Mouse (Mus musculus) activated CD4-positive, CD25-positive, alpha-beta regulatory T cell (primary cell): Measurements from ENCODE around the gene A730015C16Rik. TPM values are rescaled to one million over a fixed set of nuclear protein-coding genes. Genes with fewer than 3 reads are reported as not detected.

Experiments used
- polyA plus RNA-seq, 2 experiments: library from polyadenylated mRNA; unstranded; fragments of 100-300 nt; shearing (Covaris generic); gene quantifications; one replicate each; pipeline ENCODE4 v1.2.1; 2017

Gene A730015C16Rik
- under 1 TPM; 0.43 to 0.49 TPM for polyA plus RNA-seq

DNA sequence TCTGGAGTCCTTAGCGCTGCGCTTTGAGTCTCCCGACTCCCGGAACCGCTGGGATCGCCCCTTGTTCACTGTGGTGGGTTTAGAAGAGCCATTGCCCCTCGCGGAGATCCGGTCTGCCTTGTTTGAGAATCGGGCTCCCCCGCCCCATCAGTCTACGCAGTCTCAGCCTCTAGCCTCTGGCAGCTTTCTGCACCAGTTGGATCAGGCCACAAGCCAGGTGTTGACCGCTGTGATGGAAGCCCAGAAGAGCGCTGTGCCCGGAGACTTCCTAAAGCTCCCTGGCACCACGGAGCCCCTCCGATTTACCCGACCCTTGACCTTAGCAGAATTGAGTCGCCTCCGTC lies at the start of gene A730015C16Rik:
Gene A730015C16Rik (minus strand): TSS at position 115 of the 344 bp plus-strand sequence.

DNA sequence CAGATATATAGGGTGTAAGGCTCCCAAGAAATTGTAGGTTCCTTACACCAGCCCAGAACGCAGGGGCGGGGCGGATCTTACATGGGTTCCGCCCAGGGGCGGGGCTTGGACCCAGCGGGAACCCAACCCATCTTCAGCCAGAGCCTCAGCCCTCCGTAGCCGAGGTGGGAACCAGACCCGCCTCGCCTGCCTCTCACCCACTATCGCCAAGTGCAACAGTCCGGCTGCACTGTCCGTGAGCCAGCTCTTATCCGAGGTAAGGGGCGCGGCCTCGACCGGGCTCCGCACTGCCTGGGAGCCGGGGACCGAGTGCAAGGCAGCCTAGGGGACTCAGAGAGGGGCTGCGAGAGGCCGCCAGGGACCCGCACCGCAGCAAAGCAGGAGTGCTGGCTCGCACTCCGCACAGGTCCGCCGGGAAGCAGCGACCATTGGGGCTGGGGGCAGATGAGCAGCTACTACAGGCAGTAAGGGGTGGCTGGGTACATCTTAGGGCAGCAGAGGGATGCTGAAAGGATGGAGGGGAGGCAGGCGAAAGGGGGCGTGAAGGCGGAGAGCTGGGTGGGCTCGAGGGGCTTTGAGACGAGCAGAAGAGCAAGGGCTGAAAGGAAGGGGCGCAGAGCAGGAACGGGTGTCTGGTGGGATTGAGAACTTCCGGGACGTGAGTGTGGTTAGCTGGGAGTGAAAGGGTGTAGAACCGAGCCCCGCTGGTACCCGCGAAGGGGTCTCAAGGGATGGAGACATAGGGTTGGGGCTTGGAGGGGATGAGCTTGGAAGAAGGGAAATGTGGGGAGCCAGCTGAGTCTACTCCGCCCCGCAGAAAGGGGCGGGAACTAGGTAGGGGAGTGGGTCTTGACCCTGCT lies 30.8 kb upstream of the A730015C16Rik start, which contains the start of gene Rab3b:
Gene Rab3b (plus strand): TSS at position 101 of the 860 bp plus-strand sequence.

DNA sequence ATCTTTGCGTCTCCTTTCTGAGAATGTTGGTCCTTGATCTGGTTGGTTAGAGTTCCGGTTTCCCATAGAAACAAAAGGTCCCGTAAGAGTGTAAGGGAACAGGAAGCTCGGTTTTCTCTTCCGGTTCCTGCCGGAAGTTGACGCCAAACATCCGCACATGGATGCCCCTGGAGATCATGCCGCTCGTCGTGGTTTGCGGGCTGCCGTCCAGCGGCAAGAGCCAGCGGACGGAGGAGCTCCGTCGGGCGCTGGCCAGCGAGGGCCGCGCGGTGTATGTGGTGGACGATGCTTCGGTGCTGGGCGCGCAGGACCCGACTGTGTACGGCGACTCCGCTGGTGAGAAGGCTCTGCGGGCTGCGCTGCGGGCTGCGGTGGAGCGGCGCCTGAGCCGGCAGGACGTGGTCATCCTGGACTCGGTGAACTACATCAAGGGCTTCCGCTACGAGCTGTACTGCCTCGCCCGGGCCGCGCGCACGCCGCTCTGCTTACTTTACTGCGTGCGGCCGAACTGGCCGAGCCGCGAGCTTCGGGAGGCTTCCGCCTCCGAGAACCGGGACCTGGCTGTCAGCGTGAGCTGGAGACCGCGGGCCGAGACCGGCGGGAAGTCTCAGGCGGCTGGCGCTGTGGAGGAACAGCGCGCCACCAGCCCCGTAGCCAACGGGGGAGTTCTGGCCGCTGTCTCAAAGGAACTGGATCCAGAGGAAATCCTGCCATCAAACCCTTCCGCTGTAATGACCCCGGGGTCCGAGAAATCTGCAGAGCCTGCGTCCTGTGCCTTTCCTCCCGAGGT lies 509 bp downstream of the A730015C16Rik start, which contains the start of gene Kti12:
Gene Kti12 (plus strand): TSS at position 71 of the 790 bp plus-strand sequence.

DNA sequence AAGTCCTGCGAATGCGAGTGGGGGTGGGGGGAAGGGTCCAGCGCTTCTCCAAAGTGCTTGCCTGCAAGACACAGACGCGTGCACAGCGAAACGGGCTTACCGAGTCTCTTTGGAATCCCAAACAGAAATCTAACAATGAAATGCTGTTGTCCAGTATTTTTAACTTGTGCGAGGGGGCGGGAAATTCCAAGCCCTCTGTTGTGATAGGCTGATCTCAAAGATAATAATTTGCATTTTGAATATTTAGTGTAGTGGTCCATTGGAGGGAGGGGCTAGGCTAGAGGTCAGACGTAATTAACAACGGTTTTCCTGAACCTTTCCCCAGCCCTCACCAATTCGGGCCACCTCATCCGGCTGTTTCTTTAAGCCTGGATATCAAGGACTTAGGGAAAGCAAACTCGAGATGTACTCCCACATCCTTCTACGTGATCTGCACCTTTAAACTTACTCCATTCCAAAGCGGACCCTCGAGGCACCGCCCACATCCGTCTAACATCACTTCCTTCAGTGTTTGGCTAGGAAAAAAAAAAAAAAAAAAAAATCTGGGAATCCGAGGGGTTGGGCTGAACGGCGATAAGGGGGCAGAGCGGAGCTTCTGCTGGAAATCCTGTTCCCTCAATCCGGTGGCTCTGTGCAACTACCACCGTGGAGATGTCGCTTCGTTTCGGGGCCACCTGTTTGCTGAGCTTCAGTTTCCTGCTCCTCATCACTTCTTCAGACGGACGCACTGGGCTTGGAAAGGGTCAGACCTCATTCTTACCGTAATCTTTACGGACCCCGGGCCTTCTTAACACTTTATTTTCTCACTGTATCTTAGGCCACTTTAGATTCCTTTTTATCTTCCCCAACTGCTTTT lies 14.1 kb downstream of the A730015C16Rik start, which contains the start of gene Txndc12:
Gene Txndc12 (plus strand): TSS at position 487 of the 856 bp plus-strand sequence.

DNA sequence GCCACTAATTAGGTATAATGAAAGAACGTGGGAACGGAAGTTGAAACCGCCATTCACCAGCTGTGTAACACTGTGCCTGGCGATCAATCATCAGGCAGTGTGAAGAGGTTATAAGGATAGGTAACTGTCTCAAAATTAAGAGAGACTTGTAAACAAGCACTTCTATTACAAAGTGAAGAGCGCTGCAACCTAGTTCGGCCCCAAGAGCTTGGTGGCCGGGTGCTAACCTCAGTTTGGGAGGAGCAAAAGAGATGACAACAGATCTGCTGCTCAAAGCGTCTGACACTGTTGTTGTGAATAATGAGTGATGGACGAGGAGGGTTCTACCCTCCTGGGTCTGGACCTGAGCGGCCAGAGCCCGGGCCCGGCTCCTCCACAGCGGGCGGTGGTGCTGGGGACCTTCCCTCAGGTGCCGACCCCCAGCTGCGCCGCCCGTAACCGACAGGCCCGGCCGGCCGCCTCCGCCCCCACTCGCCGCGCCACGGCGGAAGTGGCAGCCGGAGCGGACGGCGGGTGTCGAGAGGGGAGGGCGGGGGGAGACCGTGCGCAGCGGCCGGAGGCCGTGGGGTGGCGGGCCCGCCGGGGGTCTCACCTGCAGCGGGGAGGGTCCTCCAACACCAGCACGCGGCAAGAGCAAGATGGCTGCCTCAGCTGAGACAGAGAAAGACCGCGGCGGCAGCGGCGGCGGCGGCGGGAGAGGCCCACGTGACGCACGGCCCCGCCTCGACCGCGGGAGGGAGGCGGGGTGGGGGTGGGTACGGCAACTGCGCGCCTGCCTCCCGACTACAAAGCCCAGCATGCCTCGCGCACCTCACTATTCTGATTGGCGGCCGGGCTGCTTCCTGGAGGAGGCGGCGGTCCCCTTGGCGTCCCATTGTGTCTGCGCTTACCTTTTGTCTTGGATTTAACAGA lies 15.2 kb downstream of the A730015C16Rik start, which contains the start of gene Btf3l4:
Gene Btf3l4 (minus strand): TSS at position 699 of the 912 bp plus-strand sequence.

Other genes starting within 250 kb of the A730015C16Rik start
- 10 to 100 TPM; 49.8 to 78.2 TPM for gene Cc2d1b, start 228.7 kb downstream of the A730015C16Rik start, polyA plus RNA-seq
- gene 3110021N24Rik, start 129.0 kb downstream of the A730015C16Rik start, polyA plus RNA-seq, result not detected
- under 1 TPM; 0.05 to 0.66 TPM for gene Zfyve9, start 67.8 kb downstream of the A730015C16Rik start, polyA plus RNA-seq
- 100 to 1,000 TPM in 1 of 2 experiments, 10 to 100 TPM in 1; 58.1 to 103 TPM for gene Btf3l4, start 15.0 kb downstream of the A730015C16Rik start, polyA plus RNA-seq
- gene Txndc12, start 14.0 kb downstream of the A730015C16Rik start, polyA plus RNA-seq, result 10 to 100 TPM; 30.7 to 40.0 TPM
- 10 to 100 TPM; 43.0 to 59.6 TPM for gene Kti12, start 834 bp downstream of the A730015C16Rik start, polyA plus RNA-seq
- under 1 TPM in 1 of 2 experiments, not detected in 1; 0.28 TPM for gene Rab3b, start 30.4 kb upstream of the A730015C16Rik start, polyA plus RNA-seq
- 10 to 100 TPM; 85.8 to 95.4 TPM for gene Nrd1, start 152.0 kb upstream of the A730015C16Rik start, polyA plus RNA-seq